Mouse (Mus musculus) adrenal gland, postnatal 14 days (tissue): Measurements from ENCODE around the gene 1110051M20Rik. TPM values are rescaled to one million over a fixed set of nuclear protein-coding genes. Genes with fewer than 3 reads are reported as not detected.

Experiments used
- DNase-seq: peaks from one replicate; pipeline ENCODE4 v3.0.0; 2021; ENCODE audit warnings: mixed read lengths
- total RNA-seq: library from RNA; stranded (reverse); gene quantifications from 2 replicates; pipeline ENCODE4 v1.2.3, GENCODE M21; 2021

The 1110051M20Rik gene
- total RNA-seq, 1 experiment from 2014 or later: 14.9 TPM

DNA sequence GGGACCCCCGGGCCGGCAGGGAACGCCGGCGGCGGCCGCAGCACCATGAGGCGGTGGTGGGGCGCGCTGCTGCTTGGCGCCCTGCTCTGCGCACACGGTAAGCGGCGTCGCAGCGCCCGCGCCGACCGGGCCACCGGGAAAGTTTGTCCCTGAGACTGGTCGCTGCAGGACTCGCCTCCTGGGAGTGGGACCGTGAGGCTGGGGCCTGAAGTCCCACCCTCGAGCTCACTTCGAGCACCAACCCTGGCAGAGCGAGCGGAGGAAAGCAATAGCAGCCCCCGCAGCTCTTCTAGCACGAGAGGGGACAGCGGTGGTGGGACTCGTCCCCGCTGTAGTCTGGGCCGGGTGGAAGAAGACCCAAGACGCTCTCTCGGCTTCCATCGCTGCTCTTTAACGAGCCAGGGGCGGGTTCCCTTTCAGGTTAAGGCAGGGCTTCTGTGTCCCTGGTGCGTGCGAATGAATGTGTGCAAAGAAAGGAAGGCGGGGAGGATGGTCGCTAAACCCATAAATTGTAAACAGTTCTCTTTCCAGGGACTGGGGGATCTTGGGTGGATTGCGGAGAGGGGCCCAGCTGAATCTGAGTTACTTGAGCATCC is 13.2 kb upstream of the 1110051M20Rik start:
- DNase-seq: peak; percentile 43

DNA sequence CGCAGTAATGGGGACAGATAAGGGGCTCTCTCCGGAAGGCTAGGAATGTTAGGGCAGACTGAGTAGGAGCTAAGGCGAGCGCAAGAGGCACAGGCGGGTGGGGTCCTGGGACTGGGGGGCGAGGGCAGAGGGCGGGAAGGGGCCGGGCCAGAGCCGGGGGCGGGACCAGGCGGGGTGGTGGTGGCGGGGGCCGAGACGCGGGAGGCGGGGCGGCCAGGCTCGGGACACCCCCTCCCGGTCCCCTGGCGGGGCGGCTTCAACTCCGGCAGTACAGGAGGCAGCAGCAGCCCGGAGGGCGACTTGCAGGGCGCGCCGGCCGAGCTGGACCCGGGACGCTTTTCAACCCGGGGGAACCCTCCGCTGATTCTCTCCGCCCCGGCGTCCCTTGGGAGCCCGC is 12.8 kb upstream of the 1110051M20Rik start, which contains the start of gene Lrp4:
Gene Lrp4, plus strand, starts transcription at position 253 of the 397 bp plus-strand sequence.
- peak; percentile 74 for DNase-seq

DNA sequence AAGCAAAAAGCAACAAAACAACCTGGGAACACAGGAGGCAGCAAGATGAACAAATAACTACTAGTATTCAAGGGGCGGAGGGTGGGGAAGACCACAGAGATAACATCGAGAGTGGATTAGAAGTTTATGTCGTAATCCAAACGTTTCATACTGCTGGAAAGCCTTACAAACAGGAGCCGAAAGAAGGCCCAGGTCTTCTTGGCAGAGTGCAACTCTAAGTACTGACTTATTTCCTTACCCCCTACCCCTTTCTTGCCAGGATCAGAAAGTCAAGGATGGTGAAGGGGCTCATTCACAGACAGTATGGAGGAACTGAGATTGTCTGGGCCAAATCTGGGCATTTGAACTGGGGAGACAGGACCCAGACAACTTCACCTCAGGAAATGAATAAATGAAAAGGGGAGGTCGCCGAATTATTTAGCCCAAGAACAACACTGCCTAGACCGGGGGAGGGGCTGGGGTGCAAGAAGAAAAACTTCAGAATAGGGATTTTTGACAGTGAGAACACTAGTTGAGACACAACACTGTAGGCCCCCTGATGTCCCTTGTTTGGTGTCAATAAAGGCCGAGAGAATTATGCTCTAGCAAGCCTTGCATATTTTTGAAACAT is 12.1 kb upstream of the 1110051M20Rik start:
- no peak for DNase-seq

DNA sequence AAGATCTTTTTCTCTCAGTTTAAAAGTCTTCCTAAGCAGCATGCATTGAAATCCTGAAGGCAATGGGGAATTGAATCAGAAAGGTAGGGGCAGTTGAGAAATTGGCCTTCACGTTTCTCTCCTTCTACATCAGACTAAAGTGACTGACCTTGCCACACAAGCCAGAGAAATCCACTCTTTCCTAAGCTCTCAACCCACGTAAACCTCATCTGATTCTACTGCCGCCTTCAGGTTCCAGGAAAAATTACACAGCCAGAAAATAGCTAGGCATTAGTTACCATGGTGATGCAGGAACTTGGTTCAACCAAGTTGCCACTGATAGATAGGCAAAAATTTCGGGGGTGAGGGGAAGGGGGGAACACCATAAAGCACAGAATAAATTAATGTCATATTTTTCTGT is 11.3 kb upstream of the 1110051M20Rik start:
- DNase-seq: peak; percentile 50

DNA sequence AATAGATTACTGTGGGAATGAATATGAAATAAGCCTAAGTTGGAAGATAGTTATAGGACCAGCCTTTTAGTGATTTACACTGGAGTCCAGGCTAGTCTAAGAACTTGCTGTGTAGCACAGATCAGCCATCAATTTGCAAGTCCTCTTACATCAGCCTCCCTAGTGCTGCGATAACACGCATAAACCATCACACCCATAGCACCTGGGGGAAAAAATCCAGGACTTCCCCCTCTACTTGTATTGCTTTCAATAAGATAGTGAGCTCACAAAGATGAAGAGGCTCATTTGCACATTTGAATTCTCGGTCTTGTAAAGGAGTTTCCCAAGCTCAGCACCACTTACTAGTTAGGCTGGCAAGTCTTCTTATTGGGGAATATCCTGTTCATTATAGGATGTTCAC is 9.9 kb upstream of the 1110051M20Rik start:
- DNase-seq: no peak

DNA sequence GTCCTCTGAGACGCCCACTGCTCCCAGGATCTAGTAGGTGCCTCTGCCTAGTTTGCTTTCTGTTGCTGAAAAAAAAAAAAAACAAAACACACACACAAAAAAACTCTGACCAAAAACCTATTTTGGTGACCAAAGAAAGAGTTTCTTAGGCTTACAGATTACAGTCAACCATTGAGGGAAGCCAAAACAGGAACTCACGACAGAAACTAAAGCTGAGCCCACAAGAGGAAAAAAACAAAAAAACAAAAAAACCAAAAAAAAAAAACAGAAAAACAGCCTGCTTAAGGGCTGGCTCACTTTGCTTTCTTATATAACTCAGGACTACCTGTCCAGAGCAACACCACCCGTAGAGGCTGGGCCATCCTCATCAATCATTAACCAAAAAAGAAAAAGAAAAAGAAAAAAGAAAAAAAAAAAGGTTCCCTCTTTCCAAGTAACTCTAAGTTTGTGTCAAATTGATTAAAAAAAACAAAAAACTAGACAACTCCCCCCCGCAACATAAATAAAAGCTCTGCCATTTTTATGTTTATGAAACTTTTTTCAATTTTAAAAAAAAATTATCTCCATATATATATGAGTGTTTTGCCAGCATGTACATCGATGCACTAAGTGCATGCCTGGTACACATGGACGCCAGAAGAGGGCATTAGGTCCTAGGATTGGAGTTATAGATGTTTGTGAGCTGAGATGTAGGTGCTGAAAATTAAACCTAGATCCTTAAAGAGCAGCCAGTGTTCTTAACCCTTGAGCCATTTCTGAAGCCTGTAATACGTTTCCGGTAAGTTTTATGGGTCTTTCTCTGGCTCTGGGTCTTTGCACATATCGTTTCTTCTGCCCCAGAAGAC is 8.9 kb upstream of the 1110051M20Rik start:
- DNase-seq: no peak

DNA sequence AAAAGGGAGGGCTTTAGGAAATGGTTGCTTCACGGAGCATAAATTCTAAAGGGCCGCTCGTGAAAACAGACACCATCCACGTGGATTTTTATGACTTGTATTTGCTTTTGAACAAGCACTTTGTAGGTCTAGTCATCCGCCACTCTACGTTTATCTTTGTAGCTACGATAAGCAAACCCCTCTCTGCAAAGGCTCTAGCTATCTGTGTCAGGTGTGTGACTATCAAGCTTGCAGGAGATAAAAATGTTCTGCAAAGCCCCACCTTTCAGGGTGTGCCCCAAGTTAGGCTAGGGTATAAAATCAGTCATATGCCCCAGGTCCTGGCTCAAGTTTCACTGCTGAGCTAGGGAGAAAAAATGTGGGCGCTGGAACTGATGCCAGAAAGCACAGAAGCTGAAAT is 8.2 kb upstream of the 1110051M20Rik start:
- no peak for DNase-seq

DNA sequence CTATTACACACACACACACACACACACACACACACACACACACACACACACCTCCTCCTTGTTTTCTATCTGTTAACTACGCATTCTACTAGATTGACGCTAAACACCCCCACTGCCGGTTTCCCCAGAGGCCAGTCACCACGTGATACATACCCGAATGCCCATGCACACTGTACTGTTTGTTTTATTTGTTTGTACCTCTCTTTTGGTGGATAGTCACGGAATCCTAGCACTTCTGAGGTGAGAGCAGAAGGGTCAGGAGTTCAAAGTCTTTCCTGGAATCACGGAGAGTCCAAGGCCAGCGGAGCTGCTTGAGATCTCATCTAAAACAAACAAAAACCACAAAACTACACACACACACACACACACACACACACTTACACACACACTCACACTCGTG is 5.8 kb upstream of the 1110051M20Rik start:
- no peak for DNase-seq

DNA sequence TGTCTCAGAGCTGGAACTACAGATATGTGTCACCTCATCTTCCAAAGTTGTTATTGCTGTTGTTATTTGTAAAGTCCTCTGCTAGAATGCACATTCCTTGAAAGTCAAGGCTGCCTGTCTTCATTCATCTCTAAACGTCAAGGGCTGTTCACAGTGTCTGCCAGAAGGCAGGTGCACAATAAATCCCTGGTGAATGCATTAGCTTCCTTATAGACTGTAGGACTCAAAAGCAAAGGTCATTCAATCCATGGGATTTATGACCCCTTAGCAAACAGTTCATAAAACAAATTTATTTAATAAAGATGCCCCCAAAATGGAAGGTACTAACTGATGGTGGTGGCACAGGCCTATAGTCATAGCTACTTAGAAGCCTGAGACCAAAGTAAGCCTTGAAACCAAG is 5.2 kb upstream of the 1110051M20Rik start:
- DNase-seq: no peak

DNA sequence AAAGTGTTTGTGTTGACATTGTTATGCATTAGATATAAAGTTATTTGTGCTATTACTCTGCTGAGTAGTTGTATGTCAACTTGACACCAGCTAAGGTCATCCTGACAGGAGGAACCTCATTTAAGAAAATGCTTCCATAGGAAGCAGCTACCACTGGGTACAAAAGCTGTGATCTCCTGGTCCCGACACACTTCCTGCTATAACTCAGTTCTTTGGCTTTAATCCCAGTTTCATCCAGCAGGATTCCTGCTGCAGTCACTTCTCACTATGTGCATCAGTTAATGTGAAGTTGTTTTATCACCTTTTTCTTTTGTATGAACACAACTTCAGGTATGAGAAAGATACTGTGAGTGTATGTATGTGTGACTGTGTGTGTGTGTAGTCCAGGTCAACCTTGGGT is 2.3 kb downstream of the 1110051M20Rik start:
- DNase-seq: no peak

DNA sequence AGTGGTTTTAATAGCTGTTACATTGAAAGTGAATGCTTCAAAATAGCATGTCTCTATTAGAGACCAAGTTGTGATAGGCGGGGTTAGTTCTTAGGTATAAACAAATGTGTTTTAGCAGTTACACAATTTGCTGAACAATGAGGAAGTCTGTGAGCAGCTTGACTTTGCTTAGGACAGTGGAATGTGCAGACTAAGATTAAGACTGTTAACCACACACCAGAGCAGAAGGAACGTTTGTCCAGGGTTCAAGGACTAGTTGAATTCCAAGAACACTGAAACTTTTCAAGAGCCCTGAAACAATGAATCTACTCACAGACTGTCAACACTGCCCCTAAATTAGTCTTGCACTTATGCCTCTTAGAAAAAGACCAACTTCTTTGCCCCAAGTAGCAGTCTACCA is 2.8 kb downstream of the 1110051M20Rik start:
- DNase-seq: no peak

DNA sequence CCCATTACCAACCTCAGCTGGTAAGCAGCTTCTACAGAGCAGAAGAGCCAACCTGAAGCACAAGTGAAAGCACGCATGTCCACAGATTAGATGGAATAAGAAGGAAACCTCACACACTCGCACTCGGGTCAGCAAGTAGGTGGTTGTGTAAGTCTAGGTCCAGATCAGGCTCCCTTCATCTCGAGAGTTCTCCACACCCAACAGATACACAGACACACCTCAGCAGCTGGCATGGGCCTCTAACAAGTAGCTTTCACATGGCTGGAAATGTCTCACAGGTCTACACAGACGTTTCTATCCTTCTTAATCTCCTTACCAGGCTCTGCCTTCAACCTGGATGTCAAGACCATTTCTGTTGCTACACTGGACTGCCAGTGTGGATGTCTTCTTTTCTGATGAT is 3.8 kb downstream of the 1110051M20Rik start:
- DNase-seq: no peak

DNA sequence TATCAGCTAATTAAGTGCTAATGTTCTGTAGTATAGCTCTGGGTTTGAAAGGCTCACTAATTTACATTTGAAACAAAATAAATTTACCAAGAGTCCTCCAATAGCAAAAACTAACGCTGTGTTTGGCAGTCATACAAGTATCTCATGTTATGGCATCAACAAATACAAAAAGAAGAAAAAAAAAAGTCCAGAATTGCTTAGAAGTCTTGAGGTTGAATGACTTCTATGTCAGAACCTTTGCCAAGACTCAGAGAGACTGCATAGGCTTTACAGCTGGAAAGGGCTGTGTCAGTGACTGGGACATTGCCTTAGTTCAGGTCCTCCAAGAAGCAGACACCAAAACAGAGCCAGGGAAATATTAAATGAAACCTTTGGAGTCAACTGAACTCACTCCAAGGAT is 4.6 kb downstream of the 1110051M20Rik start:
- no peak for DNase-seq

DNA sequence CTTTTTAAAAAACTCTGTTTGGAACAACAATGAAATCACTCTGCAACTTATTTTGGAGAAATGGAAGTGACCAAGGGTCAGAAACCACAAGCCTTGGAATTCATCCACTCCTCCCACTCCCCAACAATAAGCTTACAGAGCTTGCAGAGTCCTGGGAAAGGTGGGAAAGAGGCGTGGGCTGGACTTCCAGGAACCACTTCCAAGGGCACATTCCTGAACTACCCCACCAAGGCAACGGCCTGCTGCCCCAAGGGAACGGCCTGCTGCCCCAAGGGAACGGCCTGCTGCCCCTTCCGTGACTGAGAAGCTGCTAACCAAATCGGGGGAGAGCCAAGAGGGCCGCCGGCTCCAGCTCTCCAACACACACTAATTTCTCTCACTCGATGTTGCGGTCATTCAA is 5.2 kb downstream of the 1110051M20Rik start:
- no peak for DNase-seq

DNA sequence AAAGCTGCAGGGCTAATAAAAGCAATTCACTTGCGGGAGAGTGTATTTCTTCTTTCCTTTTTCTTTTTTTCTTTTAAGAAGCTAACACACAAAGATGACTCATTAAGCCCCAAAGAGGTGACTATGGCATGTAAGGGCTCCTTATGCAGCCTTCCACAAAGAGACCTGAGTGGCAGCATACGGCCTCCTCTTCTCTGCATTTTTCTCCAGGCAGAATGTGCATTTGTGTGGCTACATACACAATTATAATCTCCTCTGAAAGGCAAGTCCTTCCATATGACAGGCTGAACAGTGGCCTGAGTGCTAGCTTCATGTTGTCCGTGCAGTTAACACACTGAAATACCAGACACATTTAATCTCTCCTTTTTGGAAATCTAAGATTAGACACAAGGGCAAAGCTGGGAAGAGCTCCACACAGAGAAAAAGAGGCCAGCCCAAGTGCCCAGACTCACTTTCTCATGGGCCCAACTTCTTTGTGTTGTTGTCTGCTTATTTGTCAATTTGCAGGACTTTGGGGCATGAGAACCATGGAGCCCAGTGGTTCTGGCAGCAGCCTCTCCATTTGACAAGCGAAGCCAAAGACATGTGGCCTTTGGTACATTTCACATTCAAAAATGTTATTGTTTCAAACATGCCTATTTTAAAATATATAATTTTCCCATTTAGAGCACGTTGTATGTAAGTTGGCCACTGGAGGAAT is 7.2 kb downstream of the 1110051M20Rik start:
- no peak for DNase-seq

DNA sequence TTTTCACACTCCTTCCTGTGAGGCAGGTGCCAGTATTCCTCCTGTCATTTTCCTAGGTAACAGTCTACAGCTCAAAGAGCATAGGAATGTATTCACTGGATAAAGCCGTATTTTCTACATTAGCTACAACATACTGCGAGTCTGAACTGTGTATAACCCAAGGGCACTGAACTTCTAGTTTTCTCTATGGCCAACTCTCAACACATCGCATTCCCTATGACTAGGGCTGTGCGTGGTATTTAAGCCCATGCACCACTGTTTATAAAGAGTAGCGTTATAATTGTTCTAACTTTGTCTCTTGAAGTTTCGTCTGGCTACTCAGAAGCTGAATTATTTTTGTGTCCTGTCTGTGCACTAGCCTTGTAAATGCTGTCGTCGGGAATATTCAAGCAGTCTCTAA is 7.8 kb downstream of the 1110051M20Rik start:
- no peak for DNase-seq

DNA sequence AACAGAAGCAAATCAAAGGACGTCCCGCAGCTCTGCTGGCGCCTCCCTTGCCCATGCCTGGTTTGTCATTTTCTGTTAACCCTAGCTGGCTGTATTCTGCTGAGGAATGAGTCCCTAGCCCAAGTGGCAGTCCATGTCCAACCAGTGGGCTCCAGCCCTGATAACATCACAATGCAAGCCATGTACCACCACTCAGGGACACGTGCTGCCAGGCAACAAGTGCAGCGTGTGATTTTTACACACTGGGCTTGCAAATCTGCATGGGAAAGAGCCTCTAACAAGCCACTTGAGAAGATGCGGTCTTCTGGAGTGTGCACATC is 13.9 kb downstream of the 1110051M20Rik start:
- DNase-seq: no peak

DNA sequence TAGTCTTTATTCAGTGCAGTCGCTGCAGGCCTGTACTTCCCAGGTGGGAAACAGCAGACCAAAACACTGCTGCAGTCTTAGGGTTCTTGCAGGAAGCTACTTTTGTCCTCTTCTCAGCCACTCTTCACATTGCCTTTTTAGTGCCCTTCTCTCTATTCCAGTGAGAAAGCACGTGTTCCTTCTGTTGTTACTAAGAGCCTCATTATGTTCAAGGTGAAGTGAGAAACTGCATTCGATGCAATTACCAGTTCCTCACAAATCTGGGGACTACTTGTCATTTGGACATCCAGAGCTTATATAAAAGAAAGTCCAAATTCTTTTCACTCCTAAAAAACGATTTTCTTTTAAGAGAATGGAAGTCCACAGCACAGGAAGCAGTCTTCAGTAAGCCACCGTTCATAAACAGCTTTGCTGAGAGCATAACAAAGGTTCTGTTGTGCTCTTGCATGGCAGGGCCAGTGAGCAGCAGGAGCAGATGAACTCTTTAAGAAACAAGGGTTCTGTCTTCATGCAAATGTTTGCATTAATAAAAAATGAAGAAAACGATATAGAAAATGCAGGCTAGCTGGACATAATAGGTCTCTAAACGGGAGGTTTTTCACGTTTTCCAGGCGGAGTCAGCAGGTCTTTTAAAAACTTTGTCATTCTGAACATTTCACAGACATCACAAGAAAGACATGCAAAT is 14.4 kb downstream of the 1110051M20Rik start:
- DNase-seq: no peak

DNA sequence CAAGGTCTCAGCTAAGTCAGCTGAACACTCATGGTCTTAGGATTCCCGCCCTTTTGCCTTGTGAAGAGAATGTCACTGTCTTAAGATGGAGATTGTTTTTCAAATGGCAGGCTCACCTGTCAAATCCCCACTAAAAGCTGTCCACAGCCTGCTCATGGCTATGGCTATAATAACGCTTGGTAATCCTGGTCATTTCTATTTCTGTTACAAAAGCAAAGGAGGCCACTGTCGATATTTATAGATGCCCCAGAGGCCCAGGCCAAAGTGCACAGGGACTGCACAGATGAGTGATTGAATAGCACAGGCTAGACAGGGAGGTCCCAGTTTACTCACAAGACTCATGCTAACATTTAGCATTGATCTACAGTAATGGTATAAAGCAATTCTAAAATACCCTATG is 15.4 kb downstream of the 1110051M20Rik start:
- DNase-seq: no peak

DNA sequence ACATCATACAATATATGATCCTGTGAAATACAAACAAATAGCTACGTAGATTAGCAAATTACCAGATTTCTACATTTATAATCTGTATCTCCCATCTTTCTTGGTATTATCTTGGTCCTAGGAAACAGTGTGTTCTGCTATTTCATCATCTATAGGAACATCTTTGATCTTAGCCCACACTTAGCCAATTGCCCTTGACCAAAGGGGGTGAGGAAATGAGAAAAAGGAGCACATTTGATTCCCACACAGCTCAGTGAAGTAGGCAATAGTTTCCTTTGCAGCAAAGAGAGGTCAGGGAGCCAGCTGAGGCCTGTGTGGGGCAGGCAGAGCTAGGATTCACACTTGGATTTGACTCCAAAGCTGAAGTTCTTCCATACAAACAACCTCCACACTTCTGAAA is 18.2 kb downstream of the 1110051M20Rik start:
- no peak for DNase-seq

DNA sequence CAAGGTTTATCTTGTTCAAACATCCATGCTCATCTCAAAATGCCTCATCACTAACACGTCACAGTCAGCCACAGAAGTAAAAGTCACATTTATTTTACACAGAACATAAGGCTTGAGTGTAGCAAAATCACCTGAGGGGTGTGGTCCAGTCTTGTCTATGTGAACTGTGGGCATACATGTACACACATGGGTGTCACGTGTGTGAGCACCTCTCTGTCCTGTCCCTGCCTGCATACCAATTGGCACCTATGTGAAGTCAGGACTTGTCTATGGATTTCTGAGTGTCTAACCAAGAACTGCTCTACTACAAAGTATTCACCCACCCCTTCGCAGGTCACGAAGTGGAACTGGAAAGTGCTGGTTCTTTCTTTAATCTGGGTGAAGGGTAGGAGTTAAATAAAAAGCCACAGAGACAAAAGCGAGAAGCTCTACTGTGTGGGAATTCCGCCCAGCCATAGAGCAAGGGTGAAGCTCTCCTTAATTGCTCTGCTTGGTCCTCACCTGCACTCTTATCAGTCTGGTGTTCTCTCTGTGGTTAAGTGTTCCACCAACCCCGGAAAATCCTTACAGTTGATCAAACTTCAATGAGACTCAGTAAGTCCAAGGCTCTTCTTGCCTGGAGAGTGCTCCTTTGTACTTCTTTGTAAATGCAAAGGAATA is 20.3 kb downstream of the 1110051M20Rik start:
- no peak for DNase-seq

DNA sequence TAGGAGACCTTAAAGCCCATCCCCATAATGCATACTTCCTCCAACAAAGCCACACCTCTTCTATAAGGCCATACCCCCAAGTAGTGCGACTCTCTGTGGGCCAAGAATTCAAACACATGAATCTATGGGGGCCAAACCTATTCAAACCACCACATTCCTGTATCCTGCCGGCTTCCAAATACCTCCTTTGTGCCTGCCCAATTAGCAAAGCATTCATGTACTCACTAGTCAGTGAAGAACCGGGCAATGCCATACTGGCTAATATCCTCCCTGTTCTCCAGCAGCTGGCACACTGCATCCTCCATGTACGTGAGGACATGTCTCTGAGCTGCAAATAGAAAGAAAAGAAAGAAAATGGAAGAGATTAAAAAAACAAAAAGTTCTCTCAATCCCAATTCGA is 22.9 kb downstream of the 1110051M20Rik start:
- no peak for DNase-seq
